Mouse (Mus musculus) midbrain, embryonic 16.5 days (tissue): ENCODE results near the gene Gphb5. TPM values are rescaled to one million over a fixed set of nuclear protein-coding genes. Genes with fewer than 3 reads are reported as not detected.
"Not testable (repeated sequence)": the region's sequence is repeated elsewhere in the genome, so short reads cannot be mapped to it uniquely, and the experiment has no call there.

ENCODE experiments used
- ATAC-seq: fragments of 200-750 bp; cut with Nextera tagmentation; 2 replicates; pipeline ENCODE4 v1.8.0; 2017; ENCODE audit warnings: moderate TSS enrichment
- H3K27ac ChIP-seq: fragments of 300-500 bp; sonication (generic); 2 replicates; pipeline ENCODE4 v1.5.1; 2014; ENCODE audit warnings: mild to moderate bottlenecking, low read length, mixed read lengths
- H3K27me3 ChIP-seq: fragments of 300-500 bp; sonication (generic); 2 replicates; pipeline ENCODE4 v1.6.1; 2014; ENCODE audit warnings: low read depth, low read length, mixed read lengths; ENCODE audit not compliant: control insufficient read depth, insufficient read depth
- H3K36me3 ChIP-seq: fragments of 300-500 bp; sonication (generic); 2 replicates; pipeline ENCODE4 v1.6.1; 2014; ENCODE audit warnings: mild to moderate bottlenecking, low read length, moderate library complexity, mixed read lengths; ENCODE audit not compliant: control insufficient read depth, insufficient read depth
- H3K4me1 ChIP-seq: fragments of 300-500 bp; sonication (generic); 2 replicates; pipeline ENCODE4 v1.6.1; 2014; ENCODE audit warnings: mild to moderate bottlenecking, low read length, mixed read lengths; ENCODE audit not compliant: control insufficient read depth, insufficient read depth
- H3K4me2 ChIP-seq: fragments of 300-500 bp; sonication (generic); 2 replicates; pipeline ENCODE4 v1.6.1; 2014; ENCODE audit warnings: mild to moderate bottlenecking, low read length, mixed read lengths
- H3K4me3 ChIP-seq: fragments of 300-500 bp; sonication (generic); 2 replicates; pipeline ENCODE4 v1.5.1; 2014; ENCODE audit warnings: low read depth, mild to moderate bottlenecking, low read length, moderate library complexity, mixed read lengths
- H3K9ac ChIP-seq: fragments of 300-500 bp; sonication (generic); 2 replicates; pipeline ENCODE4 v1.6.1; 2014; ENCODE audit warnings: low read depth, low read length, mixed read lengths
- H3K9me3 ChIP-seq: fragments of 300-500 bp; sonication (generic); replicated peaks from 2 replicates; pipeline ENCODE4 v1.6.1; 2014; ENCODE audit warnings: mild to moderate bottlenecking, low read length, mixed read lengths; ENCODE audit not compliant: control insufficient read depth, poor library complexity, severe bottlenecking
- WGBS: fragments of 180-500 bp; shearing (Covaris S2); extraction: QIAGEN DNeasy Blood & Tissue Kit; methylation state at CpG from one replicate; pipeline ENCODE4 v1.1.7; 2014; 5-methylcytosine and 5-hydroxymethylcytosine counted together
- polyA plus RNA-seq: library from polyadenylated mRNA; unstranded; fragments of >200 nt; fragmentation: Nextera tagmentation; extraction: Ambion mirVana; gene quantifications from 2 replicates; pipeline ENCODE4 v1.2.1, GENCODE M21; 2015

Gphb5 gene
- polyA plus RNA-seq, 1 experiment from 2014 or later, result not detected

DNA sequence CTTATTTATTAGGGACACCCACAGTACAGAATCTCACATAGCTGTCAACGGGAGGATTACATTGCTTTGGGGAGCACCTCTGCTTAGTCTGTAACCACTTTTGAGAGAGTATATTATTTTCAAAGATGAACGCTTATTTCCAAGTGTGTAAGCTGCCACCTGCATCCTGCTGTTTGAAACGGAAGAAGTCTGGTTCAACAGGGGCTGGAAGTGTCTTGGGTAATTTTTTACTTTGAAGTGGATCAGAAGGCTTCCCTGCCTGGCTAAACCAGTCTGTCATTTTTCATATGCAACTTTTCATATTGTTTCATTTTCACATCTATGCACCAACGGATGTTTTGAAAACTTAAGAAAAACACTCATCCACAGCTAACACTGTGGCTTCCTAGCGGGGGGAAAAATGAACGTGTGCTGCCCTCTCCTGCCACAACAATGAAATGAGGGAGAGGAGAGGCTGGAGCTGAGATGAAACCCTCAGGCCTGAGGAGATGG, 32.9 kb upstream of the Gphb5 start:
- Histone ChIP-seq H3K27me3 (no peaks in the 10 kb centered on the region), H3K4me3 (no peak overlapping the region), H3K9me3 (no peaks in the 10 kb centered on the region), H3K9ac (no peak overlapping the region), H3K4me2 (no peak overlapping the region), H3K36me3 (peaks cover 7% of the 10 kb centered on the region), H3K27ac (no peak overlapping the region), H3K4me1 (no peaks in the 10 kb centered on the region)
- no peak for ATAC-seq
- WGBS, result 69% methylated on average over 6 of the region's 6 CpGs

DNA sequence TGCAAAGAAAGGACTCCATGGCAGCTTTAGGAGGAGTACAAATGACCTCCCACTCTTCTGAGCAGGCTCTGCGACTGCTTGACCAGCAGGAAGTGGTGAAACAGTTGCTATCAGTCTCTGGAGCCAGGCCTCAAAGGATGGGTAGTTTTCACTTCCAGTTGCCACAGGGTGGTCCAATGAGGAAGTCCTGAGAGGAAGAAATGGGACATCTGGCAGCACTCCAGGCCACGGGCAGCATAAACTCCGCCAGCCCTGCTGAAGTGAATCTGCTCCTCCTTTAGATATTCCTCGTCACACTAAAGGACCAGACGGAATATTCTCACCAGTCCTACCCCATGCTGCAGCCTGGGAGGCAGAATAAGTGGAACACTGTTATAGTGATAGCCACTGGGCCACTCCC, 32.3 kb upstream of the Gphb5 start:
- no peaks in the 10 kb centered on the region for H3K4me1 ChIP-seq
- H3K4me3 ChIP-seq, result no peak overlapping the region
- no peaks in the 10 kb centered on the region for H3K27me3 ChIP-seq
- ATAC-seq, result no peak
- 86% methylated on average over 5 of the region's 5 CpGs for WGBS
- no peak overlapping the region for H3K9ac ChIP-seq
- H3K27ac ChIP-seq, result no peak overlapping the region
- H3K9me3 ChIP-seq, result no peaks in the 10 kb centered on the region
- H3K36me3 ChIP-seq, result peaks cover 7% of the 10 kb centered on the region
- no peak overlapping the region for H3K4me2 ChIP-seq

DNA sequence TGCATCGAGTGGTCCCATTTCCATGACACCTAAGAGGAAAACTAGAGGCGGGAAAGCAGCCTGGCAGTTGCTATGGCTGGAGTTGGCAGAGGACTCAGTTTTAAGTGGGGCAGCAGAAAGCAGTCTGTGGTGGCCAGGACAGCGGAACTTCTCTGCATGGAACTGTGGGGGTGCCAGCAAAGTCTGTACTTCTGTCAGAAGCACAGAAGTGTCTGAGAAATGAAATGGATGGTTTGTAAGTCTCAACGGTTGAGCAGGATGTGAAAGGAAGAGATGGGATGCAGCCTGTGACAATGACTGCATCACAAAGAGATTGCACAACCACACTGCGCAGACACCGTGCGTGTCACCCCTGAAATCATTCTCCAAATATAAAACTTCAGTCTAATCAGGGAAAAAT, 29.7 kb upstream of the Gphb5 start:
- H3K36me3 ChIP-seq, result no peaks in the 10 kb centered on the region
- no peak overlapping the region for H3K4me2 ChIP-seq
- no peaks in the 10 kb centered on the region for H3K9me3 ChIP-seq
- WGBS, result 91% methylated on average over 7 of the region's 7 CpGs
- no peaks in the 10 kb centered on the region for H3K27me3 ChIP-seq
- no peak overlapping the region for H3K9ac ChIP-seq
- no peak overlapping the region for H3K27ac ChIP-seq
- H3K4me1 ChIP-seq, result no peaks in the 10 kb centered on the region
- H3K4me3 ChIP-seq, result no peak overlapping the region
- no peak for ATAC-seq

DNA sequence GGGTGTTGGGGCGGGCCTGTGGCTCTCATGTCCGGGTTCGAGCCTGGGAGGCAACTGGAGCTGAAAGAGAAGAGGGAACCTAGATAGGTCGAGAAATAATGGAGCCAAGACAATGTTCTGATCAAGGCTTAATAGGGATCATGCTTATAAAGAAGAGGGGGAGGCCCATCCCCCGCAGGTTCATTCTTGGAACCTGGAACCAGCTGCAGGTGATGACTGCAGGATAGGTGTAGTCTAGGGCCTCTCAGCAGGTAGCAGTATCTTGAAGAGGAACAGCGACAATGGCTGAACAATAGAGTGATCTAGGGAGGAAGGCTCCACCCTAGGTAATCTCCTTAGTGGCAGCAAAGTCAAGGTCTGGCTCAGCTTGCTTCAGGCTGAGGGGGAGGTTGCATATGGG, 15.8 kb upstream of the Gphb5 start:
- H3K4me3 ChIP-seq, H3K36me3 ChIP-seq: not testable (repeated sequence)
- 78% methylated on average over 6 of the region's 6 CpGs for WGBS

DNA sequence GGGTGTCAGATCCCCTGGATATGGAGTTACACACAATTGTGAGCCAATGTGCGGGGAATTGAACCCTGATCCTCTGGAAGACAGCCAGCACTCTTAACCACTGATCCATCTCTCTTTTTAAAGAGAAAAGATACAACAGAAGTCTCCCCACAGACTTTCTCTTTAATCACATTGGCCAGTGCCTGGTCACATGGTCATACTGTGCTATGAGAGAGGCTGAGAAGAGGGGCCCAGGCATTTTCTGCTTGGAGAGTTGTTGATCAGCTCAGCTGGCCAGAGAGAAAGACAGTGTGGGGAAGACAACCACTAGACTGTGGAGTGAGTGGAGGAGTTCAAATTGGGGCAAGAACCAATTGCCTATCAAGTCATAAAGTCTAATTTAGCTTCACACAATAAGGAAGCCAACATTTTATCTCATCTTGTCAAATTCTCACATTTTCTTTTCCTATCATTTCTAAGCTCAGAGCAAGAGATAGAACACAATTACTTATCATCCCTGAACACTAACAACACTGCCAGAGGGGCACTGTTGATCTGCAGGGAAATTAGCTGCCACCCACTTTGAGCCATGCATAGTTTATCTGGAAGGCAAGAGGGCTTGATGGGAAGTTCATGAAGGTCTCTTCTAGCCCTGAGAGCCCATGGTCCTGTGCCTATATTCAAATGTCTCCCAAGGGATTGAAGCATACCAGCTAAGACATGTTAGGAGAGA, 13.3 kb upstream of the Gphb5 start:
- H3K4me2 ChIP-seq, result no peak overlapping the region
- no peak for ATAC-seq
- H3K4me1 ChIP-seq, result no peaks in the 10 kb centered on the region
- no peaks in the 10 kb centered on the region for H3K9me3 ChIP-seq
- no peaks in the 10 kb centered on the region for H3K36me3 ChIP-seq
- H3K4me3 ChIP-seq, result no peak overlapping the region
- 91% methylated on average over 1 of the region's 1 CpGs for WGBS
- H3K27me3 ChIP-seq, result no peaks in the 10 kb centered on the region
- H3K27ac ChIP-seq, result no peak overlapping the region
- no peak overlapping the region for H3K9ac ChIP-seq

More for the DNA sequence above, 15.8 kb upstream of the Gphb5 start:
- ATAC-seq, H3K9me3 ChIP-seq, H3K27ac ChIP-seq, H3K9ac ChIP-seq, H3K4me1 ChIP-seq, H3K4me2 ChIP-seq, H3K27me3 ChIP-seq: not testable (repeated sequence)

DNA sequence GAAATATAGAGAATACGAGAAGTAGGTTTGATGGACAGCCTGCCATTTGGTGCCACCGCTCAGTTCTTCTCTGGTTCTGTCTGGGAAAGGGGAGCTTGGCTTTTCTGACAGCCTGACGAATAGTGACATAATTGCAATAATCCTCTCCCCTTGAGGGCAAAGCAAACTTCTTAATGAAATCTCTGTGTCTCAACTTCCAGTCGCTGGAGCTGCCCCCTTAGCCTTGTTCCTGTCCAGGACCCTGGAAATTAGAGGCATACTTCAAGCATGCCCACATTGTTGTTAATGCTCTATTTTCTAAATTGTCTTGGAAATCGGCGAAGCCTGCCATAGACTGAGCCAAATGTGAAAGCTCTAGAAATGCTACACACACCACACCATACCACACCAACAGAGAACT, 12.1 kb upstream of the Gphb5 start:
- no peak overlapping the region for H3K9ac ChIP-seq
- 78% methylated on average over 6 of the region's 6 CpGs for WGBS
- ATAC-seq, result no peak
- no peaks in the 10 kb centered on the region for H3K9me3 ChIP-seq
- H3K4me2 ChIP-seq, result no peak overlapping the region
- no peaks in the 10 kb centered on the region for H3K27me3 ChIP-seq
- H3K4me3 ChIP-seq, result no peak overlapping the region
- H3K36me3 ChIP-seq, result no peaks in the 10 kb centered on the region
- H3K27ac ChIP-seq, result no peak overlapping the region
- H3K4me1 ChIP-seq, result no peaks in the 10 kb centered on the region

DNA sequence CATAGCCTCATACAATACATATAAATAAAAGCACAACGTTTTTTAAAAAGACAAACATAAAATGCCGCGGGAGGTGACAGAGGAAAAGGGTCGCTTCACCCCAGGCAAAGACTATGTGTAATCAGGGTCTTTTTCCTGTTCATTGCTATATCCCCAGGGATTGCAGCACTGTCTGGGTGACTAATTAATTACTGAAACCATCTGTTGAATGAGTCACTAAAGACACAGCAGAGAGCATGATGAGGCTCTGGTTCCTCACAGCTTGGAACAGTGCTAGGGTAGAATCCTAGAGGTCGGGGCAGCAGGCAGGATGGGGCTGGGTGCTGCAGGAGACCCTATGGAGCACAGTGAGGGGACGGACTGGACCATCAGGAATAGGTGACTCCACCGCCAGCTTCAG, 9.3 kb upstream of the Gphb5 start:
- no peaks in the 10 kb centered on the region for H3K27me3 ChIP-seq
- H3K9me3 ChIP-seq, result no peaks in the 10 kb centered on the region
- no peak overlapping the region for H3K9ac ChIP-seq
- H3K36me3 ChIP-seq, result no peaks in the 10 kb centered on the region
- no peak overlapping the region for H3K27ac ChIP-seq
- H3K4me2 ChIP-seq, result no peak overlapping the region
- no peaks in the 10 kb centered on the region for H3K4me1 ChIP-seq
- no peak overlapping the region for H3K4me3 ChIP-seq
- 86% methylated on average over 7 of the region's 7 CpGs for WGBS
- ATAC-seq, result no peak

DNA sequence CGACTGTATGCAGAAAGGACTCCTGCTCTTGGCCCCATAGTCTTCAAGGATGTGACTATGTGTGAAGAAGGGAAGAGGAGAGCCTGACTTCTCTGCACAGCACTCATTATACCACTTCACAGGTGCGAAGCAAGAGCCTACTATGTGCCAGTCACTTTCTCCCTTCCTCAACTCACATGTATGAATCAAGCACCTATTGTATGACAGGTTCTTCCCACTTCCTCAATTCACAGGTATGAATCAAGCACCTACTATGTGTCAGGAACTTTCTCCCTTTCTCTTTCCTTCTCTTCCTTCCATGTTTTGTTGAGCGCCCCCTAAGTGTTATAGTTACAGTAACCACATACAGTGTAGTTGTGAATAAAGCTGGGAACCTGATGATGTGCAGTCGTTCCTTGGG, 8.2 kb upstream of the Gphb5 start:
- H3K27ac ChIP-seq, result no peak overlapping the region
- no peak overlapping the region for H3K4me2 ChIP-seq
- no peak overlapping the region for H3K4me3 ChIP-seq
- WGBS, result 84% methylated on average over 4 of the region's 4 CpGs
- H3K4me1 ChIP-seq, result no peaks in the 10 kb centered on the region
- ATAC-seq, result no peak
- no peak overlapping the region for H3K9ac ChIP-seq
- H3K9me3 ChIP-seq, result no peaks in the 10 kb centered on the region
- no peaks in the 10 kb centered on the region for H3K36me3 ChIP-seq
- H3K27me3 ChIP-seq, result no peaks in the 10 kb centered on the region

DNA sequence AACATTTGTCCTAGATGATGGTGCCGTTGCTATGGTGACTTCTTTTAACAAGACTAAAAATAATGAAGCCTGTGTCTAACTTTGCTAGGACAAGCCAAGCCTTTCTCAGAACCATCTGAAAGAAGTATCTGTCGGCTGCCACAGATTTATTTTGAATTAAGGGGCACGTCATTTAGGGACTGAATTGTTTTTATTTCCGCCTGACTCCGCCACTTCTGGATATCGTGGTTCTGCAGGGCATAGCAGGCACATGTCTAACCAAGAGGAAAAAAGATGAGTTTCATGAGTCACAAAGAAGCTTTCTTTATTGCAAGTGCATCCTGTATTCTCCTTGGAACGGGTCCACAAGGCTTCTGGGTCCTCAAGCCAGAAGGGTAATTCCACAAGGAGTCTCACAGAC, 7.8 kb upstream of the Gphb5 start:
- Histone ChIP-seq H3K36me3 (no peaks in the 10 kb centered on the region), H3K9ac (no peak overlapping the region), H3K4me3 (no peak overlapping the region), H3K9me3 (no peaks in the 10 kb centered on the region), H3K27me3 (no peaks in the 10 kb centered on the region), H3K27ac (no peak overlapping the region), H3K4me1 (no peaks in the 10 kb centered on the region), H3K4me2 (no peak overlapping the region)
- 77% methylated on average over 7 of the region's 7 CpGs for WGBS
- ATAC-seq, result no peak
